In the genomic region with DNA sequence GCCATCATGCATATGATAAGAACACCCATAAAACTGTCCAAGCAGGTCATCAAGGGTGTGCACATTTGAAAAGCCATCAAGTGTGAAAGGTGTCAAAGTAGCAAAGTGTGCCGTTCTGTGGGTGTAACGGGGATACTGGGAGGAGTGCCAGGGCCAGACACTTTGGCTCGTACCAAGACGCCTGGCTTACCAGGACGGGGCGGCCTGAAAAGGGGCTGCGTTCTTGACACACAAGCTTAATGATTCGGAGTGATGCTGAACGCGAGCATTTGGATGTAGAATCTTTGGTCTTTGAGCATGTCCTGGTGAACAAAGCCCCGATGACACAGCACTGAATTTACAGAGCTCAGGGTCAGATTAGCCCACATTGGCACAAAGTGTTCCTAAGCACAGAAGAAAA, we compare ENCODE assay signal across 31 mouse cellular contexts. TPM values are rescaled to one million over a fixed set of nuclear protein-coding genes. Genes with fewer than 3 reads are reported as not detected.
DNase-seq lines count a peak whose midpoint lies in the region; ATAC-seq and TF ChIP-seq lines count a peak whose summit lies in the region.
"Had no signal": no experiment of that assay in that cellular context is flagged by ENCODE, and none has a peak within 500 bp of the region (broad histone marks: within the 10 kb centered on the region; RNA-seq: fewer than 3 reads in every experiment).

No protein-coding gene starts in this region.

- ATAC-seq in liver, embryonic 15.5 days (ENCODE audit: insufficient read depth) = no peak
- ATAC-seq: forebrain, embryonic 14.5 days; intestine, postnatal 0 days; midbrain, embryonic 15.5 days had no signal

- H3K9ac ChIP-seq in liver, embryonic 15.5 days = no peak overlapping the region
- H3K9ac ChIP-seq: embryonic facial prominence, embryonic 13.5 days; heart, embryonic 12.5 days; kidney, embryonic 15.5 days; limb, embryonic 15.5 days; midbrain, embryonic 15.5 days; neural tube, embryonic 12.5 days had no signal

- DNase-seq in adrenal gland, adult (ENCODE audit: inconsistent age in 2 of 2, low spot score in 1 of 2) = peak; percentile 54 to 57
- DNase-seq in adrenal gland, adult 8-10 months = no peak
- peak; percentile 12 for DNase-seq in retina, postnatal 1 day
- no peak for DNase-seq in retina, embryonic 14.5 days (ENCODE audit: low spot score)
- peak; percentile 42 for DNase-seq in brain, embryonic 14.5 days (ENCODE audit: low read depth)
- DNase-seq in right cerebral cortex, postnatal 25 days = no peak
- no peak for DNase-seq in layer of hippocampus, adult 11-12 months (ENCODE audit: low spot score)
- DNase-seq: cerebellum, adult 11-12 months; cerebellum, postnatal 25 days; heart, postnatal 10 days; kidney, postnatal 4 days; layer of hippocampus, adult 9-11 months; left cerebral cortex, postnatal 4 days had no signal

- no peak for TF ChIP-seq POLR2A in brain, embryonic 14.5 days (IDR thresholded peaks at IDR 0.05; ENCODE audit: borderline replicate concordance, extremely low read depth, insufficient read depth, insufficient read length, poor library complexity, severe bottlenecking)

- no peaks in the 10 kb centered on the region for H3K36me3 ChIP-seq in liver, embryonic 15.5 days (replicated peaks)
- H3K36me3 ChIP-seq: embryonic facial prominence, embryonic 13.5 days; heart, embryonic 12.5 days; kidney, embryonic 15.5 days; limb, embryonic 15.5 days; midbrain, embryonic 15.5 days; neural tube, embryonic 12.5 days had no signal

- TF ChIP-seq CTCF in brain, embryonic 14.5 days (IDR thresholded peaks at IDR 0.05; ENCODE audit: borderline replicate concordance, extremely low read depth, insufficient read depth, insufficient read length) = no peak

- no peak overlapping the region for H3K4me3 ChIP-seq in liver, embryonic 15.5 days (replicated peaks)
- H3K4me3 ChIP-seq: embryonic facial prominence, embryonic 13.5 days; heart, embryonic 12.5 days; kidney, embryonic 15.5 days; limb, embryonic 15.5 days; midbrain, embryonic 15.5 days; neural tube, embryonic 12.5 days had no signal

- peak overlapping the region; percentile 57 for H3K4me2 ChIP-seq in liver, embryonic 15.5 days
- H3K4me2 ChIP-seq: embryonic facial prominence, embryonic 13.5 days; heart, embryonic 12.5 days; kidney, embryonic 15.5 days; limb, embryonic 15.5 days; midbrain, embryonic 15.5 days; neural tube, embryonic 12.5 days had no signal

- H3K27ac ChIP-seq in liver, embryonic 15.5 days (replicated peaks) = peak overlapping the region; percentile 84
- H3K27ac ChIP-seq: embryonic facial prominence, embryonic 13.5 days; kidney, embryonic 15.5 days; limb, embryonic 15.5 days; midbrain, embryonic 15.5 days; neural tube, embryonic 12.5 days; stomach, postnatal 0 days had no signal

- peaks cover 51% of the 10 kb centered on the region for H3K4me1 ChIP-seq in liver, embryonic 15.5 days (replicated peaks)

- 0 out of 2 replicates have a peak, but pooled peaks cover 4% of the 10 kb centered on the region for H3K27me3 ChIP-seq in liver, embryonic 15.5 days
- H3K27me3 ChIP-seq: embryonic facial prominence, embryonic 13.5 days; heart, embryonic 12.5 days; limb, embryonic 15.5 days; midbrain, embryonic 15.5 days; neural tube, embryonic 12.5 days had no signal

- WGBS in liver, embryonic 15.5 days (ENCODE audit: insufficient replicate concordance) = 71% methylated on average over 11 of the region's 11 CpGs

- H3K9me3 ChIP-seq in liver, embryonic 15.5 days (replicated peaks) = no peaks in the 10 kb centered on the region
- H3K9me3 ChIP-seq: embryonic facial prominence, embryonic 13.5 days; heart, embryonic 12.5 days; kidney, embryonic 15.5 days; limb, embryonic 15.5 days; midbrain, embryonic 15.5 days; neural tube, embryonic 12.5 days had no signal

RNA-seq across cellular contexts. Expression of a gene that starts 4.1 kb away (rescaled TPM):
- 100 to 1,000 TPM; 186 to 218 (median 200) TPM for total RNA-seq in adrenal gland, adult 8-10 months (2022)
- polyA plus RNA-seq in brain, embryonic 14.5 days (2012; rRNA removed) = 253 and 290 TPM in 2 replicates
- 23.6 and 24.9 TPM in 2 replicates for polyA plus RNA-seq in liver, embryonic 15.5 days (2015; fragmentation: Nextera tagmentation; extraction: Ambion mirVana)

RNA-seq across cellular contexts. Expression of a gene that starts 4.4 kb away (rescaled TPM):
- not detected for total RNA-seq in adrenal gland, adult 8-10 months (2022)
- 4.1 and 6.5 TPM in 2 replicates for polyA plus RNA-seq in brain, embryonic 14.5 days (2012; rRNA removed)
- 0.32 TPM in 1 of 2 replicates, not detected in the other for polyA plus RNA-seq in liver, embryonic 15.5 days (2015; fragmentation: Nextera tagmentation; extraction: Ambion mirVana)
- total RNA-seq: adrenal gland, postnatal 4 days; gastrocnemius, adult 8-10 months; heart, postnatal 10 days; left cerebral cortex, adult 8-10 months had no signal
- polyA plus RNA-seq: heart, embryonic 12.5 days; lung, embryonic 16.5 days; macrophage; neural tube, embryonic 12.5 days had no signal

RNA-seq across cellular contexts. Expression of a gene that starts 16.9 kb away (rescaled TPM):
- not detected for total RNA-seq in adrenal gland, adult 8-10 months (2022)
- not detected in 2 replicates for polyA plus RNA-seq in brain, embryonic 14.5 days (2012; rRNA removed)
- not detected in 2 replicates for polyA plus RNA-seq in liver, embryonic 15.5 days (2015; fragmentation: Nextera tagmentation; extraction: Ambion mirVana)
- total RNA-seq: adrenal gland, postnatal 4 days; ES-E14; gastrocnemius, adult 8-10 months; heart, postnatal 10 days; left cerebral cortex, adult 8-10 months; left cerebral cortex, postnatal 4 days had no signal
- polyA plus RNA-seq: embryonic facial prominence, embryonic 13.5 days; forebrain, embryonic 14.5 days; gonadal fat pad, adult 2 months; heart, embryonic 12.5 days; hindbrain, embryonic 11.5 days; intestine, postnatal 0 days; kidney, embryonic 15.5 days; limb, embryonic 15.5 days; lung, embryonic 16.5 days; macrophage; midbrain, embryonic 15.5 days; neural tube, embryonic 12.5 days; stomach, postnatal 0 days had no signal

Comparison
In these comparisons a context has a peak if more than half of its experiments do, and no peak if none do; other contexts are left out.
1. DNase-seq: peak in adrenal gland, adult (2 of 2), retina, postnatal 1 day (single experiment) and brain, embryonic 14.5 days (single experiment); none in adrenal gland, adult 8-10 months (single experiment), retina, embryonic 14.5 days (single experiment), right cerebral cortex, postnatal 25 days (single experiment) and layer of hippocampus, adult 11-12 months (single experiment).